Mouse (Mus musculus): ENCODE data around the gene Sox2. TPM values are rescaled to one million over a fixed set of nuclear protein-coding genes. Genes with fewer than 3 reads are reported as not detected.

The Sox2 gene
- polyA plus RNA-seq, 1 experiment from 2014 or later = 28.8 TPM

DNA sequence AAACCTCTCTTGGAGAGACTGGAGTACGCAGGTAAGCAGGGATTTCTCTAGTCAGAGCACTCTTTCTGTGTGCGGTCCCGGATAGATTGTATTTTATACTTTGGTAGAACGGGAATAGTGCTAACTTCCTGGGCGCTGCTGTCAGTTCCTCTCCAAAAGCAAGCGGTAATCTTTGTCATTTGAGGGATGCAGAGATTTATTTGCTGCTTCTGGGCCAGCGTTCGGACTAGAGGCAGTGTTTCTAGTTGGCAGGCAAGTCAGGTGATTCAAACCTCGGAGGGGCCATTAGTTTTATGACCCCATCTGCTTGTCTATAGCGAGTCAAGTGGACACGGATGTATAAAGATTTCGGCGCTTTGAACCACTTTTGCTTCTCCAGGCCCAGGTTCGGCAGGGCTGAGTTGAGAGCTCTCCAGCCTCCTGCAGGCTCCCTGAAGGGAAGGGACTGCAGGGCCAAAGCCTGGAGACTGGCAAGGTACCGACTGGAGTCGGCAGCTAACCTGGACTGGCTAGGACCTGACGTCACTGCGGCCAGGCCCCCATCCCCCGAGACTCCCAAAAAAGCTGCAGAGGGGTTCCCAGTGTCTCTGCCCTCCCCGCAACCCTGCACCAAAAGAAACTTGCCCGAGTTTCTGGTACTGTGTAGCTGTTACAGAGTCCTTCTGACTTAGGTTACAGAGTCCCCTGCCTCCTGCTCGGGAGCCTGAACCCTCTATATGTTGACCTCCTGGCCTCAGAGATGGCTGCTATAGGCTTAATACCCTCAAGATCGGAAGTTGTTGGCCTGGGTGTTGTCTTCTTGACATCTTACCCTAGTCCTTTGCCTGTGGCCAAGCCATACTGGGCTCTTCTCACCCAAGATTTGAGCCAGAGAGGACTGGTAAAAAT, 6.9 kb downstream of the Sox2 start:
- Histone ChIP-seq H3K27ac (replicated peaks) (peak overlapping the region; percentile 100), H3K36me3 (peaks cover 22% of the 10 kb centered on the region; the same call in 1 of the 2 replicates), H3K4me1 (peaks cover 71% of the 10 kb centered on the region), H3K4me3 (peak overlapping the region; percentile 99), H3K9me3 (replicated peaks) (no peaks in the 10 kb centered on the region), H3K27me3 (ENCODE audit: low read depth, poor library complexity, severe bottlenecking) (peaks cover 38% of the 10 kb centered on the region)
- 8% methylated on average over 23 of the region's 23 CpGs for WGBS
- DNase-seq (ENCODE audit: low spot score) = peak; percentile 50

DNA sequence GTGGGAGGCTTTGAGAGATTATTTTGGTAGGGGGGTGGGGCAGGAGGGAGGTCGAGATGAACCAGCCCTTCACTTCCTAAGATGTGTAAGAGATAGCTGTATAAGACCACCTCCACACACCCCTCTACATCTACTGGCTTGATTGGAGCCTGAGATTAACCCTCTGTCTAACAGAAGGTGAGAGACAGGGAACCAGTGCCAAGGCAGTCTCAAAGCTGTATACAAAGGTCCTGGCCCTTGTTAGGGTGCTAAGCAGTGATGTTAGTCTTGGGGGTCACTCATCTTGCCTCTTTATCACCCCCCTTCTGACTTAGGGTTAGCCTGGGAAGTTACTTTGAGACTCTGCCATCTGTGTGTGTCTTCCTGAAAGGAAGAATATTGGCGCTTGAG, 7.5 kb downstream of the Sox2 start:
- peaks cover 77% of the 10 kb centered on the region for H3K4me1 ChIP-seq
- H3K4me3 ChIP-seq = peak overlapping the region; percentile 99
- DNase-seq (ENCODE audit: low spot score) = peak; percentile 14
- H3K36me3 ChIP-seq = peaks cover 16% of the 10 kb centered on the region; the same call in 1 of the 2 replicates
- WGBS = 37% methylated on average over 2 of the region's 2 CpGs
- H3K27me3 ChIP-seq (ENCODE audit: low read depth, poor library complexity, severe bottlenecking) = peaks cover 38% of the 10 kb centered on the region
- no peaks in the 10 kb centered on the region for H3K9me3 ChIP-seq (replicated peaks)
- H3K27ac ChIP-seq (replicated peaks) = peak overlapping the region; percentile 100

DNA sequence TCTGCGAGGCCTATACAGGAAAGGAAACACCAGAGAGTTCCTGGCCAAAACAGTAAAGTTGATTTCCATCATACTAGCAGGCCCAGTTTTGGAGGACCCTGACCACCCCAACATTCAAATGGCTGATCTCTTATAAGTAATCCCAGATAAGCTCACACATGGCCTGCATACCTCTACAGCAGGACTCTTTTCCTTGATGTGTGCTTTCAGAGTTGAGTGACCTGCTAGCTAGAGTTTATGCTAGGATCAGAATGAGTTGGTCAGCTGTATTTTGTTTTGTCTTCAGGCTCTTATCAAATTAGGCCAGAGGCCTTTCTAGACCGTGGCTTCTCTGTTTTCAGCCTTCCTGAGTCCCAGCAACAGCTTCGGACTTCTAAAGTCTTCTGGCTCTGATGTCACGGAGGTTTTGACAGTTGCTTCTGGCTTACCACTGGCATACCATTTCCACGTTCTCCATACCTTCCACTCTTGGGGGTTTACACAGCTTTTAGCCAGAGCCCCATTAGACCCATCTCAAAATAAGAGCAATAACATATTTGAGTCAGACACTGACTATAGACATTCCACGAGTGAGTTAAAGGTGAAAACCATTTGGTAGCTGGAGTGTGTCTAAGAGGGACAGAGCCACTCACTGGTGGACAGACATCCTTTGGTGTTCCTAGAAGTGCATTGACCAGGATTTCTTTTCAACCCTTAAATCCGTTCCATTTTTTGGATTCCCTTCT, 8.2 kb downstream of the Sox2 start:
- Histone ChIP-seq H3K4me1 (peaks cover 84% of the 10 kb centered on the region), H3K9me3 (replicated peaks) (no peaks in the 10 kb centered on the region), H3K36me3 (peaks cover 9% of the 10 kb centered on the region; the same call in 1 of the 2 replicates), H3K27me3 (ENCODE audit: low read depth, poor library complexity, severe bottlenecking) (peaks cover 44% of the 10 kb centered on the region), H3K27ac (replicated peaks) (peak overlapping the region; percentile 100), H3K4me3 (peak overlapping the region; percentile 99)
- DNase-seq (ENCODE audit: low spot score) = peak; percentile 27
- 42% methylated on average over 7 of the region's 7 CpGs for WGBS

DNA sequence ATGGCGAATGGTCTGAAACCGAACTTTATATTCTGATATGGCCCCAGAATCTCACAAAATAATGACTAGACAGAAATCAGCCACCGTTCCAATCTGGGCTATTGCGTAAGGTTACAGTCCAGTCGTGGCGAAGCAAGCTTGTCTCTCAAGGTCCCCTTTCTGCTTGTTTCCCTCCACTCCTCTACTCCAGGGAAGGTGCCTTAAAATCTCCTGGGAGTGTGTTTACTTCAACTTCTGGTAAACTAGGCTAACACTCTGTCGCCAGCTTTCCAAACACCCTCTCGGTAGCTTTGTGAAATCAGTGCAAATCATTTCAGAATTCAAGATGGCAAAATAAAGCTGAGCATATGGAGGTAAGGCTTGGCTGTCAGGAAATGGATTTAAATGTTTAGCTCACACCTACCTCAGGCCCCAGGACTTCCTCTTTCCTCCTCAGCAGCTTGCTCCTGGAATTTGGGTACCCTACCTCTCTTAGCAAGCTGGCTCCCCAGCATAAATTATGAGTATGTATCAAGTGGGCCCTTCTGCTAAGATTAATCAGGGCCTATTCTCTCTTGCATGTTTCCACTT, 8.8 kb downstream of the Sox2 start:
- peak; percentile 32 for DNase-seq (ENCODE audit: low spot score)
- whole genome bisulfite sequencing = 49% methylated on average over 8 of the region's 8 CpGs
- peaks cover 49% of the 10 kb centered on the region for H3K27me3 ChIP-seq (ENCODE audit: low read depth, poor library complexity, severe bottlenecking)

DNA sequence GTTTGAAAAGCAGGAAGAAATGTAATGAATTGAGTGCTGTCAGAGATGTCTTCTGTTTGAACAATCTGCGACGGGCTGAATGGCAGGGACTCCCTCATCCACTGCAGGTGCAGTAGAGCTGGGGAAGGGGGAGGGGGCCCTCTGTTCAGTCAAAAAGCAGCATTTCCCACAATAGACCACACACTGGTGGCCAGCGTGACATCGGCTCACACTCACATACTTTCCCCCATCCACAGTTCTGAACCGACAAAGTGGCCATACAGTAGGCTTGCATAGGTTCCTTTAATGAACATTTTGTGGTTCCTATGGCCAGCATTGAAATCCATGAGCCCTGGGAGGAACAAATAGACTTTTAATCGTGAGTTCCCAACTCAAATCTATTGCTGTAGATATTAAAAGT, 9.7 kb downstream of the Sox2 start:
- peak; percentile 83 for DNase-seq (ENCODE audit: low spot score)
- H3K27ac ChIP-seq (replicated peaks) = peak overlapping the region; percentile 100
- H3K27me3 ChIP-seq (ENCODE audit: low read depth, poor library complexity, severe bottlenecking) = peaks cover 53% of the 10 kb centered on the region
- H3K9me3 ChIP-seq (replicated peaks) = no peaks in the 10 kb centered on the region
- peaks cover 95% of the 10 kb centered on the region for H3K4me1 ChIP-seq
- H3K4me3 ChIP-seq = peak overlapping the region; percentile 99
- peaks cover 9% of the 10 kb centered on the region; the same call in 1 of the 2 replicates for H3K36me3 ChIP-seq
- WGBS = under 1% methylated on average over 6 of the region's 6 CpGs

More for the DNA sequence above, 8.8 kb downstream of the Sox2 start:
- Histone ChIP-seq H3K9me3 (replicated peaks) (no peaks in the 10 kb centered on the region), H3K4me1 (peaks cover 91% of the 10 kb centered on the region), H3K4me3 (peak overlapping the region; percentile 99), H3K27ac (replicated peaks) (peak overlapping the region; percentile 100), H3K36me3 (peaks cover 9% of the 10 kb centered on the region; the same call in 1 of the 2 replicates)

DNA sequence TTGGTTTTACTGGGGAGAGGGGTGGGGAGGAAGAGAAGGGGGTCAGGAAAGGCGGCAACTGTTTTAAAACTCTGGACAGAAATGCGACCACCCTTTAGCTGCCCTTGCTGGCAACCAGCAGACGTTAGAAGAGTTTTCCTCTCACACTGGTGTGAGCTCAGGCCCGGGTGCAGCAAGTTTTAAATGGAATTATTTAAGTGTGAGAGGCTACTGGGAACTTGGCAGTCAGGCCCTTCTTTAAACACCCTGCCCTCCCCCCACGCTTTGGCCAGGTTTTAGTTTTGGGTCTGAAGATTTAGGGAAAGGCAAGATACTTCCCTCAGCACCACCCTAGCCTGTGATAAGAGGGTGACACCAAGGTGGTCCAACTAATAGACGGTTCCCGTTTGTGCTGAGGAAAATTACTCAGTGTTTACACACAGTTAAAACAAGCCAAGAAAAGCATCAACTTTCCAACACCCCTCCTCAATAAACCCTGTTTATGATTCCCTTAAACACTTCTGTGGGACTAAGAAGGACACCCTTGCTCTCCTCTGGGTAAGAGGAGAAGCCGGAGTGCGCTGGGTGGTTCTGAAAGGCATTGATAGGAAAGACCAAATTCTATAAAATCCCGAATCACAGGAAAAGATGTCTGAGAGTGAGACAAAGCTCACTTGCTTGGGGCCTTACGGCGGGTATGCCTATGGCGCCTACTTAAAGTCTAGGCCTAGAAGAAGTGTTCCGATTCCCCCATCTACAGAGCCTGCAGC, 10.5 kb downstream of the Sox2 start:
- Histone ChIP-seq H3K27me3 (ENCODE audit: low read depth, poor library complexity, severe bottlenecking) (peaks cover 57% of the 10 kb centered on the region), H3K27ac (replicated peaks) (peak overlapping the region; percentile 100), H3K36me3 (peaks cover 9% of the 10 kb centered on the region; the same call in 1 of the 2 replicates), H3K9me3 (replicated peaks) (no peaks in the 10 kb centered on the region), H3K4me1 (peaks cover 96% of the 10 kb centered on the region), H3K4me3 (peak overlapping the region; percentile 99)
- peak; percentile 55 for DNase-seq (ENCODE audit: low spot score)
- WGBS = 4% methylated on average over 14 of the region's 14 CpGs

DNA sequence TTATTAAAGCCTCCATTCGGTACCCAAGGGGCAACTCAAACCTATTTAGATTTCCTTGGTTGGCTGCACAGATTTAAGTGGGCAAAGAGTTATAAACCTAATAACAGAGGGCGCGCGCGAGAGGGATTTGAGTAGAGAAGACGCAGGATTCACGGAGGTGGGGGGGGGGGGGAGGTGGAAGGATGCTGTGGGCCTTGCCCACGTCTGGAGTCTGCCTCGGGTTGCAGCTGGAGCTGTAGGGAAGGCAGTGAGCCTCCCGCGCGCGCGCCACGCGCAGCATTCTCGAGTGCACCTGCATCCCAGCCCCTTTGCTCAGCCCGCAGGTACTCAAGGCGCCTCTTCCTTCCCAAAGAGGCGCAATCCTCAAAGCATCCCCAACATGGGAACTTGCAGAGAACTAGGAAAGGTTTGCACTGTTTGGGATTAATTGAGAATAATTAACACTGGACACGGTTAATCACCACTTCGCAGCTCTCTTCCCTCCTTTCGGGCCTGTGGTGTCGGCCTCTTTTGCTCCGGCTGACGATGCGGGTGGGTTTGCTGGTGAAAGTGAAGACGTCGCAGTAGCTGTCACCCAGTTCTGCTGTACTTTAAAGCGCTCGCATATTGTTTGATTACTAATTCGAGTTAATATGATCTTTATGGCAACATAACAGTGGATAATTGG, 11.3 kb downstream of the Sox2 start:
- Histone ChIP-seq H3K27ac (replicated peaks) (peak overlapping the region; percentile 100), H3K4me1 (peaks cover 96% of the 10 kb centered on the region), H3K27me3 (ENCODE audit: low read depth, poor library complexity, severe bottlenecking) (peaks cover 64% of the 10 kb centered on the region), H3K9me3 (replicated peaks) (no peaks in the 10 kb centered on the region), H3K36me3 (peaks cover 9% of the 10 kb centered on the region; the same call in 1 of the 2 replicates), H3K4me3 (peak overlapping the region; percentile 99)
- 2% methylated on average over 32 of the region's 32 CpGs for WGBS
- DNase-seq (ENCODE audit: low spot score) = peak; percentile 67

DNA sequence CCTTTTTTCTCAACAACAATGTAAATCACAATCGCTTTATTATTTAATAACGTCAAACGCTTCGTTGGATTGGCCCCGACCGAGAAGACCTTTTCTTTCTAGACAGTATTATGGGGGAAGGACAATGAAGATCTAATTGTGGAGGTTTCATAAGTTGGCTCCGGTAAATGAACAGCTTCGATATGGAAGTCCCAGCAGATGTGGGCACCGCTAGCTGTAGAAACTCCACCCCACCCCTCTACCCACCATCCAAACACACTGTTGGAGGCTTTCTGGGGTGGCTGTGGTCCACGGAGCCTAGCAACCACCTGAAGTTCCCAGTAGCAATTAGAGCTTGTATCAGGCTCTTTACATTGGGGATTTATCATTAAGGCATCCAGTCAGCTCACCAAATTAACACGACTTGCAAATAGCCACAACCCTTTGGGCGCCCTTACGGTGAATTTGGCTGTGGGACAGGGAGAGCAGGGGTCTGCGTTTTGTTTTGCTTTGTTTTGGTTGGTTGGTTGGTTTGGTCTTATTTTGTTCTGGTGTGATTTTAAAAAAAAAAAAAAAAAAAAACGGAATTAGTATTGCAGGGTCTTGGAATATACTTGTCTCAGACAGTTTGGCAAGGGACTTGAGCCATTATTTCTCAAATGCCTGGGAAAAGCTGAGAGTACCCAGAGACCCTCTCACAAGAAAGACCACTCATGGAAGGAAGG, 12.0 kb downstream of the Sox2 start:
- peak overlapping the region; percentile 99 for H3K4me3 ChIP-seq
- H3K4me1 ChIP-seq = peaks cover 97% of the 10 kb centered on the region
- 2% methylated on average over 15 of the region's 15 CpGs for WGBS
- DNase-seq (ENCODE audit: low spot score) = peak; percentile 45
- peak overlapping the region; percentile 100 for H3K27ac ChIP-seq (replicated peaks)
- H3K9me3 ChIP-seq (replicated peaks) = no peaks in the 10 kb centered on the region
- H3K36me3 ChIP-seq = peaks cover 5% of the 10 kb centered on the region; the same call in 1 of the 2 replicates
- peaks cover 67% of the 10 kb centered on the region for H3K27me3 ChIP-seq (ENCODE audit: low read depth, poor library complexity, severe bottlenecking)

DNA sequence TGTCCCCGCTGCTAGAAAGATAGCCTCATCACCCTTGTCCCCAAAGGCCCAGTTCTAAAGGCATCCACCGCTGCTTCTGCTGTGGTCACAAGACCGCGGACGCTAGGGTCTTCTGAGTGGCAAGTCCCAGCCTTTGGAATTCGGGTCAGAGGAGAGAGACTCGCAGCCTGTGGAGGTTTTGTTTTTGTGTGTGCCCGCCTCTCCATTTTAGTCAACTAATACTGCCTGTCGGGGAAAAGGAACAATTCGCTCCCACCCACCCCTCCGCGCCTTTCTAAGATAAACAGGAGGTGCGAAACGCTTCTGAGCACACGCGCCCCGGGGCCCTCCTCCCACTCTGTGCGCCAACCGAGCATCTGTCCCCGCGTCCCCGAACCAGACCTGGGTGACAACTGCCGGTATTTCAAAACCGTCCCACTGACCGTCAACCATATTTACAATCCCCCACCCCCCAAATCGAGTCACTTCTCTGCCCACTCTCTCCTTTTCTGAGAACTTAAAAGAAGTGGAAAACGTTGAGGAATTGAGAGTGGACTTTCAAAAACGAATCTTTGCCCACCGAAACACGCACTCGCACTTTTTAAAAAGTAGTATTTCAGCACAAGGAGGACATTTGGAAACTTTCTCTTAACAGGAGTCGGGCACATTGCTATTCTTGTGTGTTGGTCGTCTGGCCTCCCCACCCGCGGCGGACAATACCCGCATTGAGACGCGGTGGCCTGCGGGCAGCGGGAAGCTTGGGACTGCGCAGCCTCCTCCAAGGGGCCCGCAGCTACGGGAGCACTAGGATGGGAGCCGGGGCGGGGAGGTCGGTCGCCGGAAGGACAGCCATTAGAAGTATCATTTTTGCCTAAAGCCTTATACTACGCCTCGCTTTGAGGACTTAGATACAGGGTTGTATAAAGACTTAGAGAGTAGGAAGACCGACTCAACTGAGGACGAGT, 12.8 kb downstream of the Sox2 start:
- under 1% methylated on average over 53 of the region's 53 CpGs for WGBS
- peaks cover 97% of the 10 kb centered on the region for H3K4me1 ChIP-seq
- H3K27me3 ChIP-seq (ENCODE audit: low read depth, poor library complexity, severe bottlenecking) = peaks cover 60% of the 10 kb centered on the region

More for the DNA sequence above, 12.8 kb downstream of the Sox2 start:
- peak overlapping the region; percentile 100 for H3K27ac ChIP-seq (replicated peaks)
- peak overlapping the region; percentile 99 for H3K4me3 ChIP-seq
- DNase-seq (ENCODE audit: low spot score) = peak; percentile 76
- H3K36me3 ChIP-seq = no peaks in the 10 kb centered on the region
- H3K9me3 ChIP-seq (replicated peaks) = no peaks in the 10 kb centered on the region
